Mouse (Mus musculus) ovary, postnatal 14 days (tissue): Measurements from ENCODE around the gene Hist2h2bb.
"Not testable (repeated sequence)": the region's sequence is repeated elsewhere in the genome, so short reads cannot be mapped to it uniquely, and the experiment has no call there.

Experiments
- DNase-seq: peaks from one replicate; pipeline ENCODE4 v3.0.0; 2022; ENCODE audit warnings: low spot score

Gene Hist2h2bb

DNA sequence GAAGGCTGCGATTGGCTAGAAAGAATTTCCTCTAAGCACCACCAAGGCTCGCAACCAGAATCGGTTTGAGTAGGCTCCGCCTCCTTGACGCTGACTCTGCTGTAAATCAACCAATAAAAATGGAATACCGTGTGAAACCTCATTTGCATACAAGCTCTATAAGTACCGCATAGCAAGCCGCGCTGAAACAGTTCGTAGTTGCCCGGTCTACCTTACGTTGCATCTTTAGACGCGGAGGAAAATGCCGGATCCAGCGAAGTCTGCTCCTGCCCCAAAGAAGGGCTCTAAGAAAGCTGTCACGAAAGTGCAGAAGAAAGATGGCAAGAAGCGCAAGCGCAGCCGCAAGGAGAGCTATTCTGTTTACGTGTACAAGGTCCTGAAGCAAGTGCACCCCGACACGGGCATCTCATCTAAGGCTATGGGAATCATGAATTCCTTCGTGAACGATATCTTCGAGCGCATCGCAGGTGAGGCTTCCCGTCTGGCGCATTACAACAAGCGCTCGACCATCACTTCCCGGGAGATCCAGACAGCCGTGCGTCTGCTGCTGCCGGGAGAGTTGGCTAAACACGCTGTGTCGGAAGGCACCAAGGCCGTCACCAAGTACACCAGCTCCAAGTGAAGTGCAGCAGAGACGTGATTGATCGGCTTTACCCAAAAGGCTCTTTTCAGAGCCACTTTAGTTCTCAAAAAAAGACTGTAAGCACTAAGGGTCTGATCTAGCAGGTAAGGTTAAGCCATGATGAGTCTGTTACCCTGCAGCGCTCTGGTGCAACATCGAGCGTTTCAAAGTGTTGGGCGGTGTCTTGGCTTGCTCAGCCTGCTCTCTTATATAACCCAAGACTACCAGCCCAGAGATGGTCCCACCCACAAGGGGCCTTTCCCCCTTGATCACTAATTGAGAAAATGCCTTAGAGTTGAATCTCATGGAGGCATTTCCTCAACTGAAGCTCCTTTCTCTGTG lies at the start of gene Hist2h2bb:
Hist2h2bb (plus strand) TSS at position 242 of the 964 bp plus-strand sequence.
- peak; percentile 72 for DNase-seq

DNA sequence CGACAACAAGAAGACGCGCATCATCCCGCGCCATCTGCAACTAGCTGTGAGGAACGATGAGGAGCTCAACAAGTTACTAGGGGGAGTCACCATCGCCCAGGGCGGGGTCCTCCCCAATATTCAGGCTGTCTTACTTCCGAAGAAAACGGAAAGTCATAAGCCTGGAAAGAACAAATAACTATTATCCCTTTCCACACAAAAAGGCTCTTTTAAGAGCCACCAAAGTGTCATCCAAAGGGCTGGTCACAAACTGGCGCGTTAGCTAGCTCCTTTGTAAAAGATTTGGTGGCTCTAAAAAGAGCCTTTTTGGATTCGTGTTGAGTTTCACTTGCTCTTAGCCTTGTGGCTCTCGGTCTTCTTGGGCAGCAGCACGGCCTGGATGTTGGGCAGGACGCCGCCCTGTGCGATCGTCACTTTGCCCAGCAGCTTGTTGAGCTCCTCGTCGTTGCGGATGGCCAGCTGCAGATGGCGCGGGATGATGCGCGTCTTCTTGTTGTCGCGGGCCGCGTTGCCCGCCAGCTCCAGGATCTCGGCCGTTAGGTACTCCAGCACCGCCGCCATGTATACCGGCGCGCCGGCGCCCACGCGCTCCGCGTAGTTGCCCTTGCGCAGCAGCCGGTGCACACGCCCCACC lies 49.3 kb upstream of the Hist2h2bb start:
- DNase-seq: peak; percentile 35

- peak; percentile 79 for DNase-seq
Measured at GRCm38 (mm10) chr3:96220765-96221639, 48.5 kb upstream of the Hist2h2bb start, which contains the start of the genes Hist2h2ac and Hist2h2be. Gene Hist2h2ac, minus strand, starts transcription at chr3:96220880. Gene Hist2h2be, plus strand, starts transcription at chr3:96221119.

DNA sequence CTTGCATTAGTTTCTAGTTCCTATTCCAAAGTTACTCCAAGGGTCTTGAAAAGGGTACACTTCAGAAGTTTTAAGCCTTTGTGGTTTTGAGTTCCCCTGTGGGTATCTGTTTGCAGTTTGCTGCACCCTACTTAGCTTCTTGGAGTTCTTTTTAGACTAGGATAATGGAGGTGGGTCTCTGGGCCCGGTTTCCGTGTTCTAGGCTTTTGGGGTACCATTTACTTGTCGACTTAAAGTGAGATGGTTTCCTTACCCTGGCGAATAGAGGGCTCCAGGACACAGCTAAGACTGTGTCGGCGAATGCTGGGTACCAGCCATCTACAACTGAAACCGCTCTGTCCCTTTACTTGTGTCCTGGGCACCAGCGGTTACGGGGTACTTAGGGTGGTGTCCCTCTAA lies 47.9 kb upstream of the Hist2h2bb start:
- DNase-seq: no peak

DNA sequence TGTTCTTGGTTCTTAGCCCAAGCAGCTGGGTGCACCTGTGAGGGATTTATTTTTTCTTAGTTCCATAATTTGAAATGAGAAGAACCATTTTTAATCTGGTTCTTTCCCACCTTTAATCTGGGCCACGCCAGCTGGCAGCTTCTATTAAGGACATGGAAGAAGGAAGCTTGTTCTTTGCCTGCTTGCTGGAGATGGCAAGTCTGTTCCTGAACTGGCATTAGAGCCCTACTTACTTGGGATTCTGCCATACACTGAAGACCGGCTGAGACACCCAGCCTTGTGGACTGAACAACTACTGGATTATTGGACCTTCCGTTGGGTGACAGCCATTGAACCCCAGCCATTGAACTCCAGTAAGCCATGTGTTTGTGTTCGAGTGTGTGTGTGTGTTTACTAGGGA lies 46.8 kb upstream of the Hist2h2bb start:
- no peak for DNase-seq

GRCm38 (mm10) chr3:96225421-96225820 lies 44.1 kb upstream of the Hist2h2bb start:
- DNase-seq: no peak

GRCm38 (mm10) chr3:96226695-96227648 lies 42.6 kb upstream of the Hist2h2bb start:
- no peak for DNase-seq

- DNase-seq: no peak
Measured at GRCm38 (mm10) chr3:96228828-96229227, 40.7 kb upstream of the Hist2h2bb start.

DNA sequence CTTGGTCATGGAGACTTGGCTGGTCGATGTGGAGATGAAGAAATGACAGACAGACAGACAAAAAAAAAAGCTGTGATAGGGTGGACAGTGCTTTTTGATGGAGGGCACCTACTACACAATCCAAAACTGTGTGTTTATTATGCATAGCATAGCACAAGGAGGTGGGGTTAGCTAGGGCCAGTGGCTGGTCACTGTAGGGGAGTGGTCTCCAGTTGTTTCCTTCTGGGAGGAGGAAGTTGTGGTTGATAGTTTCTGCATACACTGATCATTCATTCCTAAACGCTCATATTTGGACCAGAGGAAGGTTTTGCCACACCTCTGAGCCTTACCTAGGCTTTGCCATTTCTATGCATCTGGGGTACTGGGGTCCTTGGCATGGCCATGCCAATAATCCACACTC lies 39.1 kb upstream of the Hist2h2bb start:
- DNase-seq: no peak

DNA sequence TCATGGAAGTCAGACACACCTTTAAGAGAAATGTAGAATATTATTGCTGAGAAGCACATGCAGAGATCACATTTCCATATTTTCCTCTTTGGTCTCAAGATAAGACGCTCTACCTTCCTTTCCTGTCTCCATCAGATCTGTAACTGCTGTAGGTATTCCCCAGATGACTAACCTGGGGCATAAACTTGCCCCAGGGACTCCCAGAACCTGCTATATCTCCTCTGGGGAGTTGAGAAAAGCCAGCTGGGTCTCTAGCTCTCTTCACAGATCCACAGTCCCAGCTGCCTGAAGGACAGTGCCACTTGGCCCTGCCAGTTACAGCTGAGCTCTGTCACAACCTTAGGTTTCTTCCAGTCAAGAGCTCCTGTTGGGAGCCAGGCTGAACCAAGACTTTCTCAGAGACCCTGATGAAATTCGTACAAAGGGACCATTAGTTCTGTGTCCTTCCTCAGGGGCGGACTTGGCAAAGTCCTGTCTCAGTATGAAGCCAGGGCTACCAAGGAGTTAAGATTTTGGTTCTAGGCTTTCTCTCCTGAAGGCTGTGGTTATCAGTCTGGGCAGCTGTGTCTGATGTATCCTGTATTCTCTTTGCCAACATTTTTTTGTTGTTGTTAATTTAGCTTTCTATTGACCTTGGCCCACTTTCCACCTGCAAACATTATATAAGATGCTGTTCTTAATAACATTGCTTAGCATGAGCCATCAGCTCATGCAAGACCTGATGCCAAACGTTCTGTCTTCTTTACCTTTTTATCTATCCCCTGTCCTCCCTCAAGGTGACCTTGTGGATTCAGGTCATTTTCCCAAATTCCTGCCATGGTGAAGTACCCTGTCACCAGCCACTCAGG lies 38.4 kb upstream of the Hist2h2bb start:
- DNase-seq: no peak

DNA sequence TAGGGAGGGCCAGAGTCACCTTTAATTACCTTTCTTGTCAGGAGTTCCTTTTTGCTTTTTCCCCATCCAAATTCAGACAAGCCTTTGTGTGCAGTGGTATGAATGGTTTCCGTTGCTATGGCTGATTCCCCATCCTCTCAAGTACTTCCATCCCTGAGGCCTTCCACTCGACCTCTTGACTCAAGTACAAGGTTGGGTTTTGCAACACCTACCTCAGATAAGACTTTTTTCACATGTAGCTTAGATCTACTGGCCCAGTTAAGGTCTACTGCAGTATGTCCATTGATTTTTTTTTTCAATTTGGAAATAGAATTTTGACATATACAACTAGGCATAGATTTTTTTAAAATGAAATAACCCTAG lies 37.8 kb upstream of the Hist2h2bb start:
- DNase-seq: no peak

GRCm38 (mm10) chr3:96234914-96235313 lies 34.6 kb upstream of the Hist2h2bb start:
- no peak for DNase-seq

- DNase-seq: no peak
Measured at GRCm38 (mm10) chr3:96235836-96236235, 33.7 kb upstream of the Hist2h2bb start.

DNA sequence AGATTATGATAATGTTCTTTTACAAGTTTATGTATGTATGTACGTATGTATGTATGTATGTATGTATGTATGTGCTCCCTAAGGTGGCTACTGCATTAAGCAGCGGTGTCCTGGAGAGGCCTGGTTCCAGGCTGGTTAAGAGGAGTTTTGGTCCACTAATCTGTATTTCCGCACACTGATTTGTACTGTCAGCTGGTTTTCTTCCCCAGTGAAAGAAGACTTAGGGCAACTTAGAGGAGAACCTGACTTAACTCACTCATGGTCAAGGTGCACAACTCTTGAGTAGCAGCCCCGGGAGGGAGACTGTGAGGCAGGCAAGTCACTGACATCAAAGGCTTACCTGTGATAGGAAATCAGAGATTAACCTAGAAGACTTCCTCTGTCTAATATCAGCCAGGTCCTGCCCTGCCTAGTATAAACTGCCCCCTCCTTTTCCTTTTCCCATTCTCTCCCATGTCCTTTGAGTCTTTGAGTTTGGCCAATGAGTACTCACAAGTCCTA lies 32.7 kb upstream of the Hist2h2bb start:
- DNase-seq: no peak

- no peak for DNase-seq
Measured at GRCm38 (mm10) chr3:96237335-96237903, 32.1 kb upstream of the Hist2h2bb start.

- no peak for DNase-seq
Measured at GRCm38 (mm10) chr3:96237904-96238511, 31.5 kb upstream of the Hist2h2bb start.

DNA sequence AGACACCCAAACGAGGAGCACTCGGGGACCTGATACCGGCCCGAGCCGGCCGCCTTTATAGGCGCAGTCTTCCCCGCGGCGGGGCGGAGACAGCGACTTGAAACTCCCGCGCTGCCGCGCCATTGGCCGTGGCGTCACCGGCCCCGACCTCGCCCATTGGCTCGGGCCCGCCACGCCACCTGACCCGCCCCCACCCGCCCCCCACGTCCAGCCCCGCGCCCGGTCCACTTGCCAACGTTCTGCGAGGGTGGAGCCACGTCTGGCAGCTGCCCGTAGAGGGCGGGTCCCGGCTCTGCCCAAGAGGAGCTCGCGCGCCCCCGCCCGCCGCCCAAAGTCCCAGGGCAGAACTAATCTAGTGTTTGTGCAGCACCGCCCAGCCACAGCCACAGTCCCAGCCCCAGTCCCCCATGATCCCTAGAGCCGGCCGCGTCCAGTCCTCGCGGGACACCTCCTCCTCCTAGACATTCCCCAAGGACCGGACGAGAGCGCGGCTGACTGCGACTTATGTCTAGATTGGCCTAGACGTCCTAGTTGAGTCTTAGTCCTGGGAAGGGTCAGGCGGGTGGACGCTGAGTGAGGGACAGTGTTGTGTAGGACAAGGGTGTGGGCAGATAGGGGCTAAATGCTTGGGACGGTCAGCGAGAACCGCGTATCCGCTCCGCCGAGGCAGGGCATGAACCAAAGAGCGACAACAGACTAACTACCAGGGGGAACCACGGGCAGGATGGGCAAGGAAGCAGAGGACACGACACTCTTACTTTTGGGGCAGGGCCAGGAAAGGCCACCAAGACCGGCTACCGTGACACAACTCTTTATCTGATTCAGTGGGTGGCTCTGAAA lies 30.4 kb upstream of the Hist2h2bb start, which contains the start of gene Hist2h3c2:
Hist2h3c2 (minus strand) TSS at position 174 of the 840 bp plus-strand sequence.
- not testable (repeated sequence) for DNase-seq
